Mouse (Mus musculus) heart, postnatal 0 days (tissue): ENCODE results near the gene Sipa1l3. TPM values are rescaled to one million over a fixed set of nuclear protein-coding genes. Genes with fewer than 3 reads are reported as not detected.

Experiments used
- ATAC-seq: fragments of 200-750 bp; cut with Nextera tagmentation; 2 replicates; pipeline ENCODE4 v1.8.0; 2017; ENCODE audit warnings: low read depth, moderate number of reproducible peaks, moderate library complexity; ENCODE audit not compliant: insufficient read depth
- DNase-seq: peaks from one replicate; pipeline ENCODE4 v3.0.0-alpha.2; 2016; ENCODE audit warnings: low spot score
- H3K27ac ChIP-seq: fragments of 300-500 bp; sonication (generic); 2 replicates; pipeline ENCODE4 v1.5.1; 2014; ENCODE audit warnings: low read depth, mild to moderate bottlenecking
- H3K27me3 ChIP-seq: fragments of 300-500 bp; sonication (generic); 2 replicates; pipeline ENCODE4 v1.6.1; 2014; ENCODE audit warnings: low read length, mixed read lengths; ENCODE audit not compliant: control insufficient read depth, insufficient read depth
- H3K36me3 ChIP-seq: fragments of 300-500 bp; sonication (generic); replicated peaks from 2 replicates; pipeline ENCODE4 v1.6.1; 2014; ENCODE audit warnings: low read length, mixed read lengths; ENCODE audit not compliant: control insufficient read depth, insufficient read depth
- H3K4me1 ChIP-seq: fragments of 300-500 bp; sonication (generic); 2 replicates; pipeline ENCODE4 v1.6.1; 2014; ENCODE audit warnings: antibody characterized with exemption; ENCODE audit not compliant: control insufficient read depth, insufficient read depth
- H3K4me2 ChIP-seq: fragments of 300-500 bp; sonication (generic); 2 replicates; pipeline ENCODE4 v1.6.1; 2014; ENCODE audit warnings: low read depth, mild to moderate bottlenecking, low read length, moderate library complexity
- H3K4me3 ChIP-seq: fragments of 300-500 bp; sonication (generic); 2 replicates; pipeline ENCODE4 v1.5.1; 2014; ENCODE audit warnings: low read depth, low read length
- H3K9ac ChIP-seq: fragments of 300-500 bp; sonication (generic); replicated peaks from 2 replicates; pipeline ENCODE4 v1.6.1; 2014; ENCODE audit warnings: low read depth, low read length, mixed read lengths
- H3K9me3 ChIP-seq: fragments of 300-500 bp; sonication (generic); replicated peaks from 2 replicates; pipeline ENCODE4 v1.6.1; 2016; ENCODE audit warnings: low read length; ENCODE audit not compliant: control insufficient read depth
- CTCF ChIP-seq: IDR thresholded peaks from 2 replicates; pipeline ENCODE4 v1.5.1; 2016; ENCODE audit warnings: antibody characterized with exemption, control low read depth, low read depth
- EP300 ChIP-seq: IDR thresholded peaks from 2 replicates; pipeline ENCODE4 v1.6.1; 2016; ENCODE audit warnings: antibody characterized with exemption, low read depth
- WGBS: fragments of 180-500 bp; shearing (Covaris S2); extraction: QIAGEN DNeasy Blood & Tissue Kit; methylation state at CpG from one replicate; pipeline ENCODE4 v1.1.7; 2014; 5-methylcytosine and 5-hydroxymethylcytosine counted together
- polyA plus RNA-seq: library from polyadenylated mRNA; unstranded; fragments of >200 nt; fragmentation: Nextera tagmentation; extraction: Ambion mirVana; gene quantifications from 2 replicates; pipeline ENCODE4 v1.2.1, GENCODE M21; 2015
- total RNA-seq: library from RNA; depleted of rRNA; stranded (reverse); fragments of >200 nt; gene quantifications from 2 replicates; pipeline ENCODE4 v1.2.3, GENCODE M21; 2014; ENCODE audit warnings: low replicate concordance

Sipa1l3 gene
- total and polyA plus RNA-seq, 2 experiments from 2014 or later = 1.7 to 16.2 TPM

DNA sequence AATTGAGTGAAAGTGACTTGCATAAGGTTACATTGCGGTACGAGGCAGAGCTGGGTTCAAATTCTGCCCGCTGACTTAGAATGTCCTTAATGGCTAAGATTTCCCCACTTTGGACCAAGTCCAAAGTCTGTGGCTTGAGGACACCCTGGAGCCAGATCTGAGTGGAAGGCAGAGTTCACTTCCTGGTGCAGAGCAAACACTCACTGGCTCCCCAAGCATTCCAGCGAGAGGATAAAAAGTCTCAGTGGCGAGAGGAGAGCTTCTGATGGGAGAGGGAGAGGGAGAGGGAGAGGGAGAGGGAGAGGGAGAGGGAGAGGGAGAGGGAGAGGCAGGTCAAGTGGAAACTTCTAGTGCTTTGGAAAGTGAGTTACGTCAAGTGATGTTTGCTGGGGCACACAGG, 100.2 kb downstream of the Sipa1l3 start:
- Histone ChIP-seq H3K27me3 (peaks cover 80% of the 10 kb centered on the region), H3K36me3 (no peaks in the 10 kb centered on the region), H3K4me1 (no peaks in the 10 kb centered on the region), H3K4me2 (no peak overlapping the region), H3K9ac (no peak overlapping the region), H3K4me3 (no peak overlapping the region), H3K9me3 (no peaks in the 10 kb centered on the region), H3K27ac (no peak overlapping the region)
- ATAC-seq (no peak), DNase-seq (no peak)
- TF ChIP-seq EP300 = no peak
- TF ChIP-seq CTCF = no peak
- WGBS = 55% methylated on average over 6 of the region's 6 CpGs

DNA sequence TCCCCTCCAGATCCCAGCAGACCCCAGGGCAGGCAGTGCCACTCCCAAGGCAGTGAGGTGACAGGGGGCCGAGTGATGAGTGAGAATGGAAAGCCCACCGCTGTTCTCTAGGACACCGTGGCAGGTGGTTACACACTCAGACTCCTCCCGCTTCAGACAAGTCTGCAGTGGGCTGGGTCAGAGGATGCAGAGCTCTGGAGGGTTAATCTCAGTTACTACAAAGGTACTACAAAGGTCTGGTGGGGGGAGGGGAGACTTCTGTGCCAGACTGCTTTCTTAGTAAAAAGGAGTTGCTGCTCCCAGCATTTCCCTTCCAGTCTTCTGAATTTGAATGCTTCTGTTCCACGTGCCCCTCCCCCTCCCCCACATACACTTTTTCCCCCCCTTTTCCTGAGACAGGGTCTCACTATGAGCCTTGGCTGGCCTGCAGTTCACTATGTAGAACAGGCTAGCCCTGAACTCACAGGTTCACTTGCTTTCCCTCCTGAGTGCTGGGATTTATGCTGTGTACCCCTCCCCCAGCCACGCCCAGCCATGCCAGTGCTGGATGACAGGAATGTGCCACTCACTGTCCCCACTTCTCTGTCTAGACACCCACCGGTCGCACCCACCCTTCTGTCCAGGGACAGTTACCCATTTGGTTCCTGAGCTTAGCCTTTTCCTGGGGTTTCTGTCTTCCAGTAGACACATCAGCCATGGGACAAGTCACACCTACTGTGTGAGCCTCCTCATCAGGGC, 100.9 kb downstream of the Sipa1l3 start:
- no peak overlapping the region for H3K4me3 ChIP-seq
- H3K36me3 ChIP-seq = no peaks in the 10 kb centered on the region
- no peaks in the 10 kb centered on the region for H3K9me3 ChIP-seq
- TF ChIP-seq EP300 (no peak), CTCF (no peak)
- ATAC-seq (no peak), DNase-seq (no peak)
- H3K27me3 ChIP-seq = peaks cover 78% of the 10 kb centered on the region
- no peak overlapping the region for H3K4me2 ChIP-seq
- no peak overlapping the region for H3K27ac ChIP-seq
- 40% methylated on average over 8 of the region's 8 CpGs for WGBS
- H3K4me1 ChIP-seq = no peaks in the 10 kb centered on the region
- no peak overlapping the region for H3K9ac ChIP-seq

DNA sequence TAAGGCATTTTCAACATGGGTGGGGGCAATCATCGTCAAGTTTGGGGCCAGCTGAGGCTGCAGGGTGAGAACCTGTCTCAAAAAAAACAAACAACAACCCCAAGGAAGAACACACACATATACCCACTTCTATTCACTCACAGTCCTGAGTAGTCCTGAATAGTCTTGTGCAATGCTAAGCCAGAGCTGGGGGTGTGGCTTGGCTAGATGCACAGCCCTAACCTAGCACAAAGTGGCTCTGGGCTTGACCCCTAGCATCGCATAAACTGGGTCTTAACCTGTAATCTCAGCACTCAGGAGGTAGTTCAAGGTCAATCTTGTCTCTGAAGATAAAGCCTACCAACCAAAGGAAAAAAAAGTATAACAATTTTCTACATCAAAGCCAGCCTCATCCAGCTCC, 101.5 kb downstream of the Sipa1l3 start:
- DNase-seq = no peak
- no peak for ATAC-seq
- no peak overlapping the region for H3K9ac ChIP-seq
- H3K4me2 ChIP-seq = no peak overlapping the region
- H3K27ac ChIP-seq = no peak overlapping the region
- no peaks in the 10 kb centered on the region for H3K4me1 ChIP-seq
- H3K9me3 ChIP-seq = no peaks in the 10 kb centered on the region
- TF ChIP-seq EP300 = no peak
- H3K27me3 ChIP-seq = peaks cover 77% of the 10 kb centered on the region
- no peak overlapping the region for H3K4me3 ChIP-seq
- WGBS = 56% methylated on average over 2 of the region's 2 CpGs
- H3K36me3 ChIP-seq = no peaks in the 10 kb centered on the region

DNA sequence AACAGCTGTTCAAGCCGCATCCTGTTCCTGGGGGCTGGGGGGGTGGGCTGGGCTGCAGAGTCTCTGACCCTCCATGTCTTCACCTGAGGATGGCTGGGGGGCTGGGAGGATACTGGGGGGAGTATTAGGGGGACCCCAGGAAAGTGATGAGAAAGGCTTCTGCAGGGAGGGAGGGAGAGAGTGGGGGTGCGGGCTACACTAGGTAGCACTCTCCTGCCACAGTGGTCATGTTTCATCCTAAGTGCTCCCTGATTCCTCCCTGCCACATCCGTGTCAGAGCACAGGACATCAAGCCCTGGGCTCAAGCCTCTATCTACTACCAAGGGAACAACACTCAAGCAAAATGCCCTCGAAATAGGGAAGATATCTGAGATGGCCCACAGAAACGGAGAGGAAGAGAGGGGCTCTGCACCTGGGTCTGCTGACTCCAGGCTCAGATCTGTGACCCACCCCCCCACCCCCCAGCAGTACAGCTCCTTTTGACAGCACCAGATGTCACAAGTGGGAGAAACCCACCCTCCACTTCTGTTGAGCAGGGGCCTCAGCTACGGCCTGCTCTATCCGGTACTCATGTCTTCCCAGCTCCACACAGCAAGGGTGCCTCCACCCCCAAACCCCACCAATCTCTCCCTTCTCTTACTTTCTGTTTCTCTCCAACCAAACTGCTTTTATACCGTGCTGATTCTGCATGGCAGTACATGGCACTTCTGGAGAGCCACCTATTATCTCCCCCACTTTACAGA, 106.4 kb downstream of the Sipa1l3 start:
- Histone ChIP-seq H3K4me1 (no peaks in the 10 kb centered on the region), H3K9ac (no peak overlapping the region), H3K27ac (no peak overlapping the region), H3K36me3 (no peaks in the 10 kb centered on the region), H3K27me3 (peaks cover 80% of the 10 kb centered on the region), H3K9me3 (no peaks in the 10 kb centered on the region), H3K4me3 (no peak overlapping the region), H3K4me2 (no peak overlapping the region)
- ATAC-seq = no peak
- DNase-seq = no peak
- 71% methylated on average over 8 of the region's 8 CpGs for WGBS
- no peak for TF ChIP-seq CTCF

DNA sequence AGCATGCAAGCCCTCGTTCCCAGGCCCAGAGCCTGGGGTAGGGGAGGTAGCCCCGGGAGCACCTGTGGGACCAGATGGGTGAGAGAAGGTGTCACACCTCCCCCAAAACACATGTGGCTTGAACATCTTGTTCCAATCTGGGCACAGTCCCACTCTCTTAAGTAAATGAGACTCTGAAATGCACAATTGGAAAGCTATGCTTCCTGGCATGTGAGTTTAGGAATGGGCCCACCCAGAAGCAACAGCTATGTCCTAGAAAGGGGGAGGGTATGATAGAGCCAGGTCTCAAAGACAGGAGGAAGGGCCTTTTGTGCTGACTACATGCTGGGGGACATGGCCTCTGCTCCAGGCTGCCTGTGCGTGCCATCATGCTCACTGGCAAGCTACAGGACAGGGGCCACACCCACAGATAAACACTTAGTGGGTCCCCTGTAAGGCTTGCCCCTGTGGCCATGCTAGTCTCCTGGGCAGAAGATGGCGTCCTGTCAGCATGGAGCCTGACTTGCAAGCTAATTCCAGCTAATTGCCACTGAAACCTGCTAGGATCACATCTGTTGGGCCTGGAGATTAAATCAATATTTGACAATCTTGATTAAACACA, 107.1 kb downstream of the Sipa1l3 start:
- H3K4me1 ChIP-seq = no peaks in the 10 kb centered on the region
- no peaks in the 10 kb centered on the region for H3K9me3 ChIP-seq
- TF ChIP-seq EP300 (no peak), CTCF (no peak)
- DNase-seq = no peak
- H3K4me3 ChIP-seq = no peak overlapping the region
- no peak overlapping the region for H3K9ac ChIP-seq
- WGBS = 75% methylated on average over 4 of the region's 4 CpGs
- H3K4me2 ChIP-seq = no peak overlapping the region
- no peak overlapping the region for H3K27ac ChIP-seq
- ATAC-seq = no peak
- peaks cover 82% of the 10 kb centered on the region for H3K27me3 ChIP-seq
- H3K36me3 ChIP-seq = no peaks in the 10 kb centered on the region
